Mouse (Mus musculus): ENCODE measurements around the gene Tef. TPM values are rescaled to one million over a fixed set of nuclear protein-coding genes. Genes with fewer than 3 reads are reported as not detected.

The Tef gene
- polyA plus RNA-seq, 1 experiment from 2014 or later = 17.7 TPM

- Histone ChIP-seq H3K9me3 (ENCODE audit: control insufficient read depth, low read length) (no peaks in the 10 kb centered on the region), H3K9ac (ENCODE audit: low read length) (no peak overlapping the region), H3K4me3 (ENCODE audit: low read depth, low read length) (no peak overlapping the region), H3K27me3 (replicated peaks; ENCODE audit: control insufficient read depth, insufficient read depth, low read length) (no peaks in the 10 kb centered on the region), H3K4me1 (replicated peaks; ENCODE audit: control insufficient read depth, insufficient read depth, low read length) (no peaks in the 10 kb centered on the region), H3K36me3 (ENCODE audit: control insufficient read depth, insufficient read depth, low read length) (peaks cover 31% of the 10 kb centered on the region), H3K27ac (ENCODE audit: low read depth) (no peak overlapping the region), H3K4me2 (ENCODE audit: low read length) (no peak overlapping the region)
- ATAC-seq (replicated peaks; ENCODE audit: low FRiP score, low TSS enrichment, low read depth) (no peak), DNase-seq (ENCODE audit: low spot score) (no peak)
- WGBS = 89% methylated on average over 7 of the region's 7 CpGs
Measured at GRCm38 (mm10) chr15:81828426-81829207, 26.4 kb downstream of the Tef start.

DNA sequence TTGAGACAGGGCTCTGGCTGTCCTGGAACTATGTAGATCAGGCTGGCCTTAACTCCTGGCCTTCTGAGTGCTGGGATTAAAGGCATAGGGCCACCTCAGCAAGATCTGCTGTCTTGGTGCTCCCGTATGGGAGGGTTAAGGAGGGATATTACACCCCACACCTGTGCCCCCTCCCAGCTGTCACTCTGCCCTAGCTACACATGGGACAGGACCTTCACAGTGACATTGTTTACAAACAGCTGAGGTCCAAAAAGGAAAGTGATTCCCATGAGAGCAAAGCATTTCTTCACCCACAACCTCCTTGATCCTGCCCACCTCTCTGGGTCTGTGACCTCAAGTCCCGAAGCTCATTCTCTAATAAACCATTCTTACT is 27.0 kb downstream of the Tef start:
- ATAC-seq (replicated peaks; ENCODE audit: low FRiP score, low TSS enrichment, low read depth) (no peak), DNase-seq (ENCODE audit: low spot score) (no peak)
- H3K4me1 ChIP-seq (replicated peaks; ENCODE audit: control insufficient read depth, insufficient read depth, low read length) = no peaks in the 10 kb centered on the region
- 57% methylated on average over 2 of the region's 2 CpGs for WGBS
- no peak overlapping the region for H3K9ac ChIP-seq (ENCODE audit: low read length)
- no peak overlapping the region for H3K4me3 ChIP-seq (ENCODE audit: low read depth, low read length)
- H3K9me3 ChIP-seq (ENCODE audit: control insufficient read depth, low read length) = no peaks in the 10 kb centered on the region
- no peak overlapping the region for H3K27ac ChIP-seq (ENCODE audit: low read depth)
- no peaks in the 10 kb centered on the region for H3K27me3 ChIP-seq (replicated peaks; ENCODE audit: control insufficient read depth, insufficient read depth, low read length)
- H3K4me2 ChIP-seq (ENCODE audit: low read length) = no peak overlapping the region
- peaks cover 25% of the 10 kb centered on the region for H3K36me3 ChIP-seq (ENCODE audit: control insufficient read depth, insufficient read depth, low read length)

GRCm38 (mm10) chr15:81830530-81830929 is 28.3 kb downstream of the Tef start:
- no peak overlapping the region for H3K27ac ChIP-seq (ENCODE audit: low read depth)
- no peak for ATAC-seq (replicated peaks; ENCODE audit: low FRiP score, low TSS enrichment, low read depth)
- peaks cover 12% of the 10 kb centered on the region for H3K36me3 ChIP-seq (ENCODE audit: control insufficient read depth, insufficient read depth, low read length)
- no peak overlapping the region for H3K9ac ChIP-seq (ENCODE audit: low read length)
- 0 out of 2 replicates have a peak, but pooled peaks cover 2% of the 10 kb centered on the region for H3K4me1 ChIP-seq (replicated peaks; ENCODE audit: control insufficient read depth, insufficient read depth, low read length)
- H3K4me2 ChIP-seq (ENCODE audit: low read length) = no peak overlapping the region
- no peaks in the 10 kb centered on the region for H3K9me3 ChIP-seq (ENCODE audit: control insufficient read depth, low read length)
- WGBS = 86% methylated on average over 4 of the region's 4 CpGs
- no peak for DNase-seq (ENCODE audit: low spot score)
- H3K27me3 ChIP-seq (replicated peaks; ENCODE audit: control insufficient read depth, insufficient read depth, low read length) = no peaks in the 10 kb centered on the region
- H3K4me3 ChIP-seq (ENCODE audit: low read depth, low read length) = no peak overlapping the region

- 15% methylated on average over 24 of the region's 24 CpGs for WGBS
- Histone ChIP-seq H3K4me1 (replicated peaks; ENCODE audit: control insufficient read depth, insufficient read depth, low read length) (peaks cover 8% of the 10 kb centered on the region; the same call in 1 of the 2 replicates), H3K27ac (ENCODE audit: low read depth) (no peak overlapping the region), H3K9me3 (ENCODE audit: control insufficient read depth, low read length) (no peaks in the 10 kb centered on the region), H3K4me3 (ENCODE audit: low read depth, low read length) (no peak overlapping the region), H3K4me2 (ENCODE audit: low read length) (peak overlapping the region; percentile 36), H3K9ac (ENCODE audit: low read length) (no peak overlapping the region), H3K36me3 (ENCODE audit: control insufficient read depth, insufficient read depth, low read length) (peaks cover 5% of the 10 kb centered on the region; the same call in 1 of the 2 replicates), H3K27me3 (replicated peaks; ENCODE audit: control insufficient read depth, insufficient read depth, low read length) (no peaks in the 10 kb centered on the region)
- ATAC-seq (replicated peaks; ENCODE audit: low FRiP score, low TSS enrichment, low read depth) (peak; percentile 82), DNase-seq (ENCODE audit: low spot score) (peak; percentile 92)
Measured at GRCm38 (mm10) chr15:81831136-81831825, 29.1 kb downstream of the Tef start.

- Histone ChIP-seq H3K36me3 (ENCODE audit: control insufficient read depth, insufficient read depth, low read length) (0 out of 2 replicates have a peak, but pooled peaks cover 4% of the 10 kb centered on the region), H3K9ac (ENCODE audit: low read length) (no peak overlapping the region), H3K27ac (ENCODE audit: low read depth) (no peak overlapping the region), H3K27me3 (replicated peaks; ENCODE audit: control insufficient read depth, insufficient read depth, low read length) (no peaks in the 10 kb centered on the region), H3K9me3 (ENCODE audit: control insufficient read depth, low read length) (no peaks in the 10 kb centered on the region), H3K4me3 (ENCODE audit: low read depth, low read length) (no peak overlapping the region), H3K4me1 (replicated peaks; ENCODE audit: control insufficient read depth, insufficient read depth, low read length) (peaks cover 8% of the 10 kb centered on the region; the same call in 1 of the 2 replicates), H3K4me2 (ENCODE audit: low read length) (no peak overlapping the region)
- ATAC-seq (replicated peaks; ENCODE audit: low FRiP score, low TSS enrichment, low read depth) = no peak
- no peak for DNase-seq (ENCODE audit: low spot score)
- 74% methylated on average over 3 of the region's 3 CpGs for WGBS
Measured at GRCm38 (mm10) chr15:81832219-81832618, 30.0 kb downstream of the Tef start.

DNA sequence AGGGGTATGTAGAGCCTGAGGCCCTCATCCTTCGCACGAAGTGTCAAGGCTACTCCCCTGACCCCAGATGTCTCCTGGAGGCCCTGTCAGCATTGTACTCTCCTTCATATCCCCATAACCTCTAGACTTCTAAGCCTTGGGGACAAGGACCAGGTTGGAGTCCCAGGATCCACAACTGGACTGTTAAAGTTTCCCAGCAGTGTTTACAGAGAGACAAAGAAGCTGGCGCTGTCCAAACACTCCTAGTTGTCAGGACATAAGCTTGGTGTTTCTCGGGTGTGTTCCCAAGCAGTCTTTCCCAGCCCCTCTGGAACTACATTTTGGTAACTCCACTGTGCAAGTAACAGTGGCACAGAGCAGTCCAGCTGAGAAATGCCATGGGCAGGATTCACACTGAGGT is 31.3 kb downstream of the Tef start:
- no peak overlapping the region for H3K9ac ChIP-seq (ENCODE audit: low read length)
- WGBS = 76% methylated on average over 4 of the region's 4 CpGs
- no peaks in the 10 kb centered on the region for H3K36me3 ChIP-seq (ENCODE audit: control insufficient read depth, insufficient read depth, low read length)
- no peak overlapping the region for H3K27ac ChIP-seq (ENCODE audit: low read depth)
- H3K9me3 ChIP-seq (ENCODE audit: control insufficient read depth, low read length) = no peaks in the 10 kb centered on the region
- no peaks in the 10 kb centered on the region for H3K27me3 ChIP-seq (replicated peaks; ENCODE audit: control insufficient read depth, insufficient read depth, low read length)
- ATAC-seq (replicated peaks; ENCODE audit: low FRiP score, low TSS enrichment, low read depth) (no peak), DNase-seq (ENCODE audit: low spot score) (no peak)
- H3K4me3 ChIP-seq (ENCODE audit: low read depth, low read length) = no peak overlapping the region
- peaks cover 8% of the 10 kb centered on the region; the same call in 1 of the 2 replicates for H3K4me1 ChIP-seq (replicated peaks; ENCODE audit: control insufficient read depth, insufficient read depth, low read length)
- no peak overlapping the region for H3K4me2 ChIP-seq (ENCODE audit: low read length)

DNA sequence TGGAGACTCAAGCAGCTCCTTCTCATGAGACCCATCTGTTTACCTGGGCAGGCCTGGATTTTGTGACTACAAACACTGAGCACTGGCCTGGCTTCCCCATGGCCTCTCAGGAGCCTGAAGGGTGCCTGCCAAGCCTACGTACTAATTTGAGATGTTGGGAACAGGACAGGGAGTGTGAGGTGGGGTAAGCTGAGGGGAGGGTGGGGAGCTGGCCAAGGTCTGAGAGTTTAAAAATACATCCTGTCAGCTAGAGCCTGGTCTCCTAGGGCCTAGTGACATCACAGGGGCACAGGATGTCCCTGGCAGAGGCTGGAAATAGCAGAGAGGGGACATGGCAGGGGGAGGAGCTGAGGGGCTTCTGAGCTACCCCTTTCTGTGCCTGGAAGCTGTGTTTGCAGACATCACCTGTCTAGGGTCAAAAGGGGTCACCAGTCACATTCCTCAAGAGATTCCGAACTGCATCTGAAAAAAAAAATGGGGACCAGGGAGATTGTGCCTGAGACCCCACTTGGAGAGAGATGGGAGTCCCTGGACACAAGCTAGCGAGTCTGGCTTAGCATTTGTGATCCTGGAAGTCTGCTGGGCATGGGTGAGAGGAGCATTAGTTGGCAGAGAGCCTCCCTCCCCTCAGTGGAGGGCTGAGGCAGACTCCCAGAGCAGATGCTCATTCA is 32.1 kb downstream of the Tef start:
- WGBS = 46% methylated on average over 3 of the region's 3 CpGs
- no peaks in the 10 kb centered on the region for H3K9me3 ChIP-seq (ENCODE audit: control insufficient read depth, low read length)
- H3K9ac ChIP-seq (ENCODE audit: low read length) = no peak overlapping the region
- ATAC-seq (replicated peaks; ENCODE audit: low FRiP score, low TSS enrichment, low read depth) (no peak), DNase-seq (ENCODE audit: low spot score) (no peak)
- no peak overlapping the region for H3K4me3 ChIP-seq (ENCODE audit: low read depth, low read length)
- no peak overlapping the region for H3K27ac ChIP-seq (ENCODE audit: low read depth)
- no peaks in the 10 kb centered on the region for H3K36me3 ChIP-seq (ENCODE audit: control insufficient read depth, insufficient read depth, low read length)
- no peak overlapping the region for H3K4me2 ChIP-seq (ENCODE audit: low read length)
- no peaks in the 10 kb centered on the region for H3K27me3 ChIP-seq (replicated peaks; ENCODE audit: control insufficient read depth, insufficient read depth, low read length)
- peaks cover 8% of the 10 kb centered on the region; the same call in 1 of the 2 replicates for H3K4me1 ChIP-seq (replicated peaks; ENCODE audit: control insufficient read depth, insufficient read depth, low read length)

GRCm38 (mm10) chr15:81835007-81835880 is 33.0 kb downstream of the Tef start:
- Histone ChIP-seq H3K27me3 (replicated peaks; ENCODE audit: control insufficient read depth, insufficient read depth, low read length) (no peaks in the 10 kb centered on the region), H3K9me3 (ENCODE audit: control insufficient read depth, low read length) (no peaks in the 10 kb centered on the region), H3K36me3 (ENCODE audit: control insufficient read depth, insufficient read depth, low read length) (no peaks in the 10 kb centered on the region), H3K4me2 (ENCODE audit: low read length) (peak overlapping the region; percentile 45), H3K9ac (ENCODE audit: low read length) (0 out of 2 replicates have a peak overlapping the region, but pooled peaks have one; percentile 8), H3K27ac (ENCODE audit: low read depth) (no peak overlapping the region), H3K4me1 (replicated peaks; ENCODE audit: control insufficient read depth, insufficient read depth, low read length) (peaks cover 12% of the 10 kb centered on the region), H3K4me3 (ENCODE audit: low read depth, low read length) (no peak overlapping the region; the same call in 1 of the 2 replicates)
- WGBS = 58% methylated on average over 10 of the region's 10 CpGs
- no peak for ATAC-seq (replicated peaks; ENCODE audit: low FRiP score, low TSS enrichment, low read depth)
- DNase-seq (ENCODE audit: low spot score) = no peak

Measured in intestine, embryonic 14.5 days (tissue).